ENCODE assay signal across 16 mouse cellular contexts in genomic region chr4:55329621-55330346, GRCm38 (mm10). TPM values are rescaled to one million over a fixed set of nuclear protein-coding genes. Genes with fewer than 3 reads are reported as not detected.
A peak's percentile ranks its signal among the peaks of the same experiment; 100 is the strongest.
DNase-seq lines count a peak whose midpoint lies in the region; ATAC-seq and TF ChIP-seq lines count a peak whose summit lies in the region.
"Had no signal": no experiment of that assay in that cellular context is flagged by ENCODE, and none has a peak within 500 bp of the region (broad histone marks: within the 10 kb centered on the region; RNA-seq: fewer than 3 reads in every experiment).

No protein-coding gene starts in this region.

- DNase-seq in kidney, postnatal 0 days (ENCODE audit: low spot score): peak; percentile 14
- no peak for DNase-seq in kidney, postnatal 10 days
- DNase-seq in CH12.LX (ENCODE audit: extremely low read depth): no peak
- peak; percentile 24 to 68 for DNase-seq in lung, postnatal 4 days
- DNase-seq in thymus, postnatal 4 days: no peak
- DNase-seq: adrenal gland, adult 8-10 months; cerebellum, adult 9-11 months; heart, adult 18-20 months; heart, postnatal 10 days; kidney, postnatal 14 days had no signal

- H3K27me3 ChIP-seq in kidney, postnatal 0 days (ENCODE audit: insufficient read depth, low read length): no peaks in the 10 kb centered on the region
- H3K27me3 ChIP-seq in CH12.LX (replicated peaks): no peaks in the 10 kb centered on the region
- no peaks in the 10 kb centered on the region for H3K27me3 ChIP-seq in intestine, embryonic 15.5 days (replicated peaks)
- no peaks in the 10 kb centered on the region for H3K27me3 ChIP-seq in neural tube, embryonic 15.5 days (replicated peaks)
- H3K27me3 ChIP-seq: embryonic facial prominence, embryonic 12.5 days had no signal

- TF ChIP-seq EP300 in CH12.LX (IDR thresholded peaks at IDR 0.05; ENCODE audit: low read length): no peak

- no peak overlapping the region for H3K9ac ChIP-seq in kidney, postnatal 0 days (ENCODE audit: low read depth, low read length)
- H3K9ac ChIP-seq in CH12.LX (ENCODE audit: insufficient read depth, low read depth): no peak overlapping the region
- no peak overlapping the region for H3K9ac ChIP-seq in intestine, embryonic 15.5 days
- no peak overlapping the region for H3K9ac ChIP-seq in neural tube, embryonic 15.5 days (replicated peaks)
- H3K9ac ChIP-seq: embryonic facial prominence, embryonic 12.5 days had no signal

- no peak overlapping the region for H3K4me3 ChIP-seq in kidney, postnatal 0 days (replicated peaks; ENCODE audit: low read depth, low read length)
- no peak overlapping the region for H3K4me3 ChIP-seq in CH12.LX (replicated peaks in 1 of 3; ENCODE audit: low read depth in 2 of 3, low read length in 2 of 3, poor library complexity in 1 of 3)
- no peak overlapping the region for H3K4me3 ChIP-seq in intestine, embryonic 15.5 days (replicated peaks)
- no peak overlapping the region for H3K4me3 ChIP-seq in neural tube, embryonic 15.5 days (replicated peaks)
- H3K4me3 ChIP-seq: embryonic facial prominence, embryonic 12.5 days had no signal

- H3K4me1 ChIP-seq in kidney, postnatal 0 days (replicated peaks; ENCODE audit: insufficient read depth, low read length): no peaks in the 10 kb centered on the region
- H3K4me1 ChIP-seq in CH12.LX (ENCODE audit: control insufficient read depth in 1 of 2, insufficient read depth in 2 of 2): peaks cover 6 to 45% of the 10 kb centered on the region in 2 experiments
- 0 out of 2 replicates have a peak, but pooled peaks cover 3% of the 10 kb centered on the region for H3K4me1 ChIP-seq in intestine, embryonic 15.5 days (replicated peaks)
- no peaks in the 10 kb centered on the region for H3K4me1 ChIP-seq in neural tube, embryonic 15.5 days
- H3K4me1 ChIP-seq: embryonic facial prominence, embryonic 12.5 days had no signal

- no peak overlapping the region for H3K27ac ChIP-seq in kidney, postnatal 0 days
- no peak overlapping the region for H3K27ac ChIP-seq in CH12.LX (ENCODE audit: insufficient read depth, low read depth)
- no peak overlapping the region for H3K27ac ChIP-seq in intestine, embryonic 15.5 days
- no peak overlapping the region for H3K27ac ChIP-seq in neural tube, embryonic 15.5 days (replicated peaks)
- H3K27ac ChIP-seq: embryonic facial prominence, embryonic 12.5 days had no signal

- no peaks in the 10 kb centered on the region for H3K79me2 ChIP-seq in CH12.LX (replicated peaks; ENCODE audit: control insufficient read depth, extremely low read depth, insufficient read depth, poor library complexity, severe bottlenecking)

- no peak for TF ChIP-seq RAD21 in CH12.LX (IDR thresholded peaks at IDR 0.05; ENCODE audit: low read depth, low read length)

- no peaks in the 10 kb centered on the region for H3K9me3 ChIP-seq in kidney, postnatal 0 days (replicated peaks; ENCODE audit: low read length)
- H3K9me3 ChIP-seq in CH12.LX (replicated peaks; ENCODE audit: low read length): no peaks in the 10 kb centered on the region
- H3K9me3 ChIP-seq in intestine, embryonic 15.5 days: no peaks in the 10 kb centered on the region
- no peaks in the 10 kb centered on the region for H3K9me3 ChIP-seq in neural tube, embryonic 15.5 days (replicated peaks)
- H3K9me3 ChIP-seq: embryonic facial prominence, embryonic 12.5 days had no signal

- no peak overlapping the region for H3K4me2 ChIP-seq in kidney, postnatal 0 days (ENCODE audit: low read length)
- peak overlapping the region; percentile 37 for H3K4me2 ChIP-seq in CH12.LX (ENCODE audit: insufficient read depth, low read depth, poor library complexity, severe bottlenecking)
- no peak overlapping the region for H3K4me2 ChIP-seq in intestine, embryonic 15.5 days (replicated peaks)
- no peak overlapping the region for H3K4me2 ChIP-seq in neural tube, embryonic 15.5 days
- H3K4me2 ChIP-seq: embryonic facial prominence, embryonic 12.5 days; liver, embryonic 11.5 days had no signal

- 58% methylated on average over 8 of the region's 8 CpGs for WGBS in kidney, postnatal 0 days
- WGBS in intestine, embryonic 15.5 days: 69% methylated on average over 8 of the region's 8 CpGs
- whole genome bisulfite sequencing in neural tube, embryonic 15.5 days: 86% methylated on average over 8 of the region's 8 CpGs

- no peak for TF ChIP-seq POLR2A in CH12.LX (IDR thresholded peaks at IDR 0.05; ENCODE audit: low read depth, low read length)

- H3K36me3 ChIP-seq in kidney, postnatal 0 days (ENCODE audit: insufficient read depth, low read length): no peaks in the 10 kb centered on the region
- H3K36me3 ChIP-seq in CH12.LX (replicated peaks in 1 of 2; ENCODE audit: control insufficient read depth in 1 of 2, insufficient read depth in 1 of 2, low read length in 1 of 2): no peaks in the 10 kb centered on the region
- no peaks in the 10 kb centered on the region for H3K36me3 ChIP-seq in intestine, embryonic 15.5 days
- H3K36me3 ChIP-seq in neural tube, embryonic 15.5 days: no peaks in the 10 kb centered on the region
- H3K36me3 ChIP-seq: embryonic facial prominence, embryonic 12.5 days had no signal

- in situ Hi-C loops in CH12.LX (cut with MboI; ENCODE audit: low pct_ligation_motif_present, low pct_unique_long_range_greater_than_20kb, low sequenced_read_pairs): no loop called here

- TF ChIP-seq CTCF in kidney, postnatal 0 days (IDR thresholded peaks at IDR 0.05; ENCODE audit: low read depth): no peak
- TF ChIP-seq CTCF in CH12.LX (conservative IDR thresholded peaks at IDR 0.05 in 1 of 2, IDR thresholded peaks at IDR 0.05 in 1 of 2; ENCODE audit: low read depth in 2 of 2, low read length in 2 of 2): no peak

- dilution Hi-C loops in CH12.LX (cut with MboI; ENCODE audit: extremely low pct_ligation_motif_present, extremely low pct_unique_long_range_greater_than_20kb, low sequenced_read_pairs): no loop called here

- no peak for ATAC-seq in kidney, postnatal 0 days (replicated peaks; ENCODE audit: low FRiP score, low read depth)
- peak; percentile 41 for ATAC-seq in granulocyte monocyte progenitor cell, adult 5-6 weeks (replicated peaks; ENCODE audit: poor library complexity, severe bottlenecking)
- ATAC-seq in intestine, embryonic 15.5 days: no peak
- no peak for ATAC-seq in neural tube, embryonic 15.5 days (ENCODE audit: low FRiP score)
- ATAC-seq: forebrain, embryonic 16.5 days had no signal

TF ChIP-seq in CH12.LX, 34 proteins besides CTCF, POLR2A, EP300 and RAD21:
- no peak for TF ChIP-seq JUN (IDR thresholded peaks at IDR 0.05; ENCODE audit: insufficient read depth, low read depth, low read length)
- no peak for TF ChIP-seq CHD2 (IDR thresholded peaks at IDR 0.05; ENCODE audit: low read length)
- no peak for TF ChIP-seq SIN3A (IDR thresholded peaks at IDR 0.05; ENCODE audit: low read length)
- no peak for TF ChIP-seq BHLHE40 (IDR thresholded peaks at IDR 0.05; ENCODE audit: low read depth, low read length)
- no peak for TF ChIP-seq MAZ (IDR thresholded peaks at IDR 0.05; ENCODE audit: low read depth, low read length)
- no peak for TF ChIP-seq MEF2A (IDR thresholded peaks at IDR 0.05; ENCODE audit: borderline replicate concordance, low read depth, low read length)
- TF ChIP-seq USF1 (IDR thresholded peaks at IDR 0.05; ENCODE audit: low read depth, low read length): no peak
- no peak for TF ChIP-seq ETS1 (conservative IDR thresholded peaks at IDR 0.05; ENCODE audit: low read depth, low read length)
- TF ChIP-seq MAX (IDR thresholded peaks at IDR 0.05; ENCODE audit: low read length): no peak
- TF ChIP-seq ZNF384 (IDR thresholded peaks at IDR 0.05; ENCODE audit: low read depth, low read length): no peak
- TF ChIP-seq IRF4 (IDR thresholded peaks at IDR 0.05; ENCODE audit: low read depth, low read length): no peak
- no peak for TF ChIP-seq HCFC1 (IDR thresholded peaks at IDR 0.05; ENCODE audit: low read depth, low read length)
- TF ChIP-seq TBP (conservative IDR thresholded peaks at IDR 0.05; ENCODE audit: low read depth, low read length): no peak
- TF ChIP-seq TCF12 (IDR thresholded peaks at IDR 0.05; ENCODE audit: low read depth, low read length): no peak
- TF ChIP-seq USF2 (conservative IDR thresholded peaks at IDR 0.05; ENCODE audit: low read depth, low read length): no peak
- TF ChIP-seq NRF1 (IDR thresholded peaks at IDR 0.05; ENCODE audit: low read depth, low read length): no peak
- no peak for TF ChIP-seq NELFE (IDR thresholded peaks at IDR 0.05; ENCODE audit: low read depth, low read length)
- TF ChIP-seq KAT2A (IDR thresholded peaks at IDR 0.05; ENCODE audit: insufficient replicate concordance, low read length): no peak

RNA-seq across cellular contexts. Expression of gene Rad23b, which starts 20.1 kb away (rescaled TPM):
- polyA plus RNA-seq in kidney, postnatal 0 days (2015; fragmentation: Nextera tagmentation; extraction: Ambion mirVana): 72.5 and 79.7 TPM in 2 replicates
- total RNA-seq in CH12.LX (2012; rRNA removed): 188 and 190 TPM in 2 replicates
- total RNA-seq in CH12.LX (2014; rRNA removed): 394 and 436 TPM in 2 replicates
- 268 and 350 TPM in 2 replicates for polyA plus RNA-seq in CH12.LX (2012; ENCODE audit: insufficient read length, low read depth)
- 89.4 and 122 TPM in 2 replicates for total RNA-seq in granulocyte monocyte progenitor cell, adult 5-6 weeks (2014; fragmentation: Nextera tagmentation)
- total RNA-seq in granulocyte monocyte progenitor cell, adult 5-6 weeks (2017): 203 and 269 TPM in 2 replicates
- 81.9 and 87.5 TPM in 2 replicates for polyA plus RNA-seq in intestine, embryonic 15.5 days (2015; fragmentation: Nextera tagmentation; extraction: Ambion mirVana)
- polyA plus RNA-seq in neural tube, embryonic 15.5 days (2015; fragmentation: Nextera tagmentation; extraction: Ambion mirVana): 96.1 and 99.2 TPM in 2 replicates

Comparison
In these comparisons a context has a peak if more than half of its experiments do, and no peak if none do; other contexts are left out.
1. DNase-seq: peak in kidney, postnatal 0 days (single experiment) and lung, postnatal 4 days (2 of 2); none in kidney, postnatal 10 days (single experiment), CH12.LX (single experiment) and thymus, postnatal 4 days (single experiment).